Mouse (Mus musculus): ENCODE measurements around the gene Srebf2. TPM values are rescaled to one million over a fixed set of nuclear protein-coding genes. Genes with fewer than 3 reads are reported as not detected.
"Not testable (repeated sequence)": the region's sequence is repeated elsewhere in the genome, so short reads cannot be mapped to it uniquely, and the experiment has no call there.

The Srebf2 gene
- polyA plus RNA-seq (2014; fragmentation: Nextera tagmentation; extraction: Ambion mirVana), result 107 and 114 TPM in 2 replicates

- WGBS, result under 1% methylated on average over 79 of the region's 79 CpGs
- H3K4me2 ChIP-seq, result peak within 1 kb of the TSS; percentile 75
- H3K4me1 ChIP-seq (ENCODE audit: insufficient read depth), result peaks cover 18% of the 10 kb centered on the region
- ATAC-seq (ENCODE audit: insufficient read depth) (peak; percentile 98), DNase-seq (peak; percentile 100)
- no peaks in the 10 kb centered on the region for H3K9me3 ChIP-seq (ENCODE audit: low read depth, low read length)
- no peaks in the 10 kb centered on the region for H3K27me3 ChIP-seq (ENCODE audit: insufficient read depth, low read length)
- H3K27ac ChIP-seq (ENCODE audit: low read depth), result peak within 1 kb of the TSS; percentile 92
- H3K36me3 ChIP-seq (ENCODE audit: insufficient read depth), result 0 out of 2 replicates have a peak, but pooled peaks cover under 1% of the 10 kb centered on the region
- no peak for TF ChIP-seq CTCF (IDR thresholded peaks at IDR 0.05; ENCODE audit: low read depth)
- H3K4me3 ChIP-seq (ENCODE audit: low read depth, low read length), result peak within 1 kb of the TSS; percentile 86
- peak within 1 kb of the TSS; percentile 79 for H3K9ac ChIP-seq
Observed at GRCm38 (mm10) chr15:82146770-82147610, at the start of gene Srebf2. Srebf2 (plus strand) TSS chr15:82147181.

GRCm38 (mm10) chr15:82106953-82107555, 39.9 kb upstream of the Srebf2 start:
- DNase-seq, result peak; percentile 63
- H3K27ac ChIP-seq (ENCODE audit: low read depth), result no peak overlapping the region
- no peak overlapping the region for H3K4me2 ChIP-seq

GRCm38 (mm10) chr15:82120544-82120943, 26.4 kb upstream of the Srebf2 start:
- no peak overlapping the region for H3K27ac ChIP-seq (ENCODE audit: low read depth)
- no peak for DNase-seq
- H3K4me3 ChIP-seq (ENCODE audit: low read depth, low read length), result no peak overlapping the region
- H3K4me2 ChIP-seq, result no peak overlapping the region
- no peak overlapping the region for H3K9ac ChIP-seq
- no peaks in the 10 kb centered on the region for H3K4me1 ChIP-seq (ENCODE audit: insufficient read depth)
- no peak for ATAC-seq (ENCODE audit: insufficient read depth)
- H3K27me3 ChIP-seq (ENCODE audit: insufficient read depth, low read length), result no peaks in the 10 kb centered on the region
- TF ChIP-seq CTCF (IDR thresholded peaks at IDR 0.05; ENCODE audit: low read depth), result no peak
- WGBS, result 75% methylated on average over 8 of the region's 8 CpGs
- no peaks in the 10 kb centered on the region for H3K36me3 ChIP-seq (ENCODE audit: insufficient read depth)
- H3K9me3 ChIP-seq (ENCODE audit: low read depth, low read length), result no peaks in the 10 kb centered on the region

More at GRCm38 (mm10) chr15:82106953-82107555, 39.9 kb upstream of the Srebf2 start:
- ATAC-seq (ENCODE audit: insufficient read depth), result no peak
- H3K9ac ChIP-seq, result no peak overlapping the region
- no peak overlapping the region for H3K4me3 ChIP-seq (ENCODE audit: low read depth, low read length)
- no peaks in the 10 kb centered on the region for H3K9me3 ChIP-seq (ENCODE audit: low read depth, low read length)
- 18% methylated on average over 8 of the region's 8 CpGs for WGBS
- H3K27me3 ChIP-seq (ENCODE audit: insufficient read depth, low read length), result no peaks in the 10 kb centered on the region; the same call in 1 of the 2 replicates
- H3K36me3 ChIP-seq (ENCODE audit: insufficient read depth), result no peaks in the 10 kb centered on the region
- peak; percentile 70 for TF ChIP-seq CTCF (IDR thresholded peaks at IDR 0.05; ENCODE audit: low read depth)
- H3K4me1 ChIP-seq (ENCODE audit: insufficient read depth), result no peaks in the 10 kb centered on the region

- WGBS, result 83% methylated on average over 4 of the region's 4 CpGs
- H3K9me3 ChIP-seq (ENCODE audit: low read depth, low read length); H3K27me3 ChIP-seq (ENCODE audit: insufficient read depth, low read length); H3K4me3 ChIP-seq (ENCODE audit: low read depth, low read length); ATAC-seq (ENCODE audit: insufficient read depth); H3K9ac ChIP-seq; H3K27ac ChIP-seq (ENCODE audit: low read depth); DNase-seq; H3K4me1 ChIP-seq (ENCODE audit: insufficient read depth); H3K36me3 ChIP-seq (ENCODE audit: insufficient read depth): not testable (repeated sequence)
- peak overlapping the region; percentile 94 for H3K4me2 ChIP-seq
Observed at GRCm38 (mm10) chr15:82126690-82127089, 20.3 kb upstream of the Srebf2 start.

GRCm38 (mm10) chr15:82127426-82128374, 19.3 kb upstream of the Srebf2 start, which contains the start of gene Ccdc134:
Ccdc134 (plus strand) TSS chr15:82127922.
- peak; percentile 2; the same call in 1 of the 2 replicates for TF ChIP-seq CTCF (IDR thresholded peaks at IDR 0.05; ENCODE audit: low read depth)
- WGBS, result under 1% methylated on average over 74 of the region's 74 CpGs
- DNase-seq (peak; percentile 98), ATAC-seq (ENCODE audit: insufficient read depth) (peak; percentile 99)
- H3K4me3 ChIP-seq (ENCODE audit: low read depth, low read length), result peak within 1 kb of the TSS; percentile 76
- H3K27ac ChIP-seq (ENCODE audit: low read depth), result peak within 1 kb of the TSS; percentile 76
- H3K4me2 ChIP-seq, result peak within 1 kb of the TSS; percentile 94
- H3K27me3 ChIP-seq (ENCODE audit: insufficient read depth, low read length), result no peaks in the 10 kb centered on the region
- H3K9me3 ChIP-seq (ENCODE audit: low read depth, low read length), result no peaks in the 10 kb centered on the region
- H3K4me1 ChIP-seq (ENCODE audit: insufficient read depth), result peaks cover 6% of the 10 kb centered on the region; the same call in 1 of the 2 replicates
- peaks cover 14% of the 10 kb centered on the region; the same call in 1 of the 2 replicates for H3K36me3 ChIP-seq (ENCODE audit: insufficient read depth)
- peak within 1 kb of the TSS; percentile 78 for H3K9ac ChIP-seq

GRCm38 (mm10) chr15:82128398-82128797, 18.6 kb upstream of the Srebf2 start:
- DNase-seq, result peak; percentile 44
- H3K27me3 ChIP-seq (ENCODE audit: insufficient read depth, low read length), result no peaks in the 10 kb centered on the region
- peak overlapping the region; percentile 94 for H3K4me2 ChIP-seq
- peaks cover 14% of the 10 kb centered on the region; the same call in 1 of the 2 replicates for H3K36me3 ChIP-seq (ENCODE audit: insufficient read depth)
- TF ChIP-seq CTCF (IDR thresholded peaks at IDR 0.05; ENCODE audit: low read depth), result no peak
- peak overlapping the region; percentile 78 for H3K9ac ChIP-seq
- H3K4me1 ChIP-seq (ENCODE audit: insufficient read depth), result peaks cover 6% of the 10 kb centered on the region; the same call in 1 of the 2 replicates
- H3K27ac ChIP-seq (ENCODE audit: low read depth), result peak overlapping the region; percentile 76; the same call in 1 of the 2 replicates
- WGBS, result under 1% methylated on average over 5 of the region's 5 CpGs
- peak; percentile 8; the same call in 1 of the 2 replicates for ATAC-seq (ENCODE audit: insufficient read depth)
- peak overlapping the region; percentile 76 for H3K4me3 ChIP-seq (ENCODE audit: low read depth, low read length)
- H3K9me3 ChIP-seq (ENCODE audit: low read depth, low read length), result no peaks in the 10 kb centered on the region
